Mouse (Mus musculus) thymus, adult 2 months (tissue): ENCODE results near the gene Gm27027.

ENCODE experiments used
- CTCF ChIP-seq: fragments of 200-500 bp; IDR thresholded peaks from 2 replicates; pipeline ENCODE4 v1.5.1; 2012; ENCODE audit warnings: mild to moderate bottlenecking, control low read depth, low read length, moderate library complexity, borderline replicate concordance; ENCODE audit not compliant: control insufficient read depth, poor library complexity, insufficient read depth; ENCODE audit errors: extremely low read depth
- POLR2A ChIP-seq: fragments of 200-500 bp; IDR thresholded peaks from 2 replicates; pipeline ENCODE4 v1.6.1; 2012; ENCODE audit warnings: mild to moderate bottlenecking, low read length, control low read depth, moderate library complexity; ENCODE audit not compliant: control insufficient read depth, poor library complexity, insufficient read depth; ENCODE audit errors: extremely low read depth

DNA sequence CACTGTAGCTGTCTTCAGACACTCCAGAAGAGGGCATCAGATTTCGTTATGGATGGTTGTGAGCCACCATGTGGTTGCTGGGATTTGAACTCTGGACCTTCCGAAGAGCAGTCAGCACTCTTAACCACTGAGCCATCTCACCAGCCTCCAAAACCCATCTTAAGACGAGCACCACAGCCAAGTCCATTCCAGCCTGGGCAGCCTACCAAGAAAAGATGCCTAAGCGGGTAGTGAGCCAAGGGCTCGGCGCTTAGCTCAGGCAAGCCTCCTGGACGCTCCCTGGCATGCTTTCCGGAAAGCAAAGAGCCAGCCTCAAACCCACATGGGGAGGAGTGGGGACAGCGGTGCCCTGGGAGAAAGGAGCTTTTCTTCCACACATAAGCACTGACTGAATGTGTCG lies 84.2 kb downstream of the Gm27027 start:
- TF ChIP-seq CTCF (no peak), POLR2A (no peak)
